Mouse (Mus musculus) liver, embryonic 14.5 days (tissue): ENCODE data around the gene Pik3r3.

ENCODE experiments used
- CTCF ChIP-seq: IDR thresholded peaks from 2 replicates; pipeline ENCODE4 v1.5.1; 2016; ENCODE audit warnings: antibody characterized with exemption, low read depth, control low read depth
- EP300 ChIP-seq: IDR thresholded peaks from 2 replicates; pipeline ENCODE4 v1.6.1; 2016; ENCODE audit warnings: antibody characterized with exemption, low read depth

GRCm38 (mm10) chr4:116221140-116221851 is at the start of gene Pik3r3:
- TF ChIP-seq CTCF, result no peak; the same call in 1 of the 2 replicates
- peak; percentile 46 for TF ChIP-seq EP300
